Mouse (Mus musculus): Measurements from ENCODE around the gene Sec61a2. TPM values are rescaled to one million over a fixed set of nuclear protein-coding genes. Genes with fewer than 3 reads are reported as not detected.
A peak's percentile ranks its signal among the peaks of the same experiment; 100 is the strongest.

Gene Sec61a2
- 60.6 and 62.7 TPM in 2 replicates for polyA plus RNA-seq (2015; fragmentation: Nextera tagmentation; extraction: Ambion mirVana)

DNA sequence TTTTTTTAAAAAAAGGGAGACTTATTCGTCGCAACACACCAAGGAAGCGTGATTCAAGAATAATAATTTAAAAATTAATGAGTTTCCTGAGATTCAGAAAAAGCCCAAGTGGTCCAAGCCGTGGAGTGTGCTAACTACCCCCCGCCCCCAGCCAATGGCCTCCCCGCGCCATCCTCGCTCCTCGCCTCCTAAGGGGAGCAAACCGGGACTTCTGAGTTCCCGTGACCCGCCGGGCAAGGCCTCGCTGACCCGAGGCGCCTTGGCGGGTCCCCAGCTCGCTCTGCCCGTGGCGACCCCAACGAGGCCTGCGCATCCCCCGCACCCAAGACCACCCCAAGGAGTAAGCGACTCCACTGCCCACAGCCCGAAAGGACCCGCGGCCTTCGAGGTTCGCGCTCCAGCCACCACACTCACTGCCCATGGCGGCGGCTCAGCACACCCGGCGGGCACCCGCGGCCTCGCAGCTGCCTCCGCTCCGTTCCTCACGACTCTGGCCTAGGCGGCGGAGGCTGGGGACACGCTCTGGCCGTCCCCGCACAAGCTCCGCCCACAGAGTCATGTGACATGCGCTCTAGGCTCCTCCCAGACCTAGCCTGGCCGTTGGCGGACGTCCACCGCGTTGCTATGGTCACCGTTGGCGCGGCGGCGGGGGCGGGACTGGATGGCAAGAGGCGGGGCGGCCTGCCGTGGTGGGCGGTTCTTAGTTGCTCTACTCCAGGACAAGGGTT, at the start of gene Sec61a2:
Gene Sec61a2 (minus strand): TSS at position 590 of the 728 bp plus-strand sequence.
- H3K4me3 ChIP-seq: peak within 1 kb of the TSS; percentile 94
- peaks cover 19% of the 10 kb centered on the region for H3K36me3 ChIP-seq
- no peaks in the 10 kb centered on the region for H3K9me3 ChIP-seq
- WGBS: under 1% methylated on average over 62 of the region's 62 CpGs
- H3K27ac ChIP-seq: peak within 1 kb of the TSS; percentile 90
- ATAC-seq (ENCODE audit: borderline replicate concordance, extremely low read depth, low FRiP score, low TSS enrichment): peak; percentile 99
- H3K4me1 ChIP-seq: peaks cover 14% of the 10 kb centered on the region; the same call in 1 of the 2 replicates
- H3K9ac ChIP-seq: peak within 1 kb of the TSS; percentile 99
- peak within 1 kb of the TSS; percentile 73 for H3K4me2 ChIP-seq
- no peaks in the 10 kb centered on the region for H3K27me3 ChIP-seq

- 36% methylated on average over 4 of the region's 4 CpGs for WGBS
- no peaks in the 10 kb centered on the region for H3K27me3 ChIP-seq
- H3K9me3 ChIP-seq: no peaks in the 10 kb centered on the region
- ATAC-seq (ENCODE audit: borderline replicate concordance, extremely low read depth, low FRiP score, low TSS enrichment): no peak
- peak overlapping the region; percentile 56; the same call in 1 of the 2 replicates for H3K9ac ChIP-seq
- no peaks in the 10 kb centered on the region for H3K4me1 ChIP-seq
- H3K4me3 ChIP-seq: peak overlapping the region; percentile 53
- H3K36me3 ChIP-seq: no peaks in the 10 kb centered on the region
- peak overlapping the region; percentile 93 for H3K4me2 ChIP-seq
- H3K27ac ChIP-seq: no peak overlapping the region
Measured at GRCm38 (mm10) chr2:5943071-5943470, 47.8 kb upstream of the Sec61a2 start.

GRCm38 (mm10) chr2:5942416-5943032, 47.3 kb upstream of the Sec61a2 start, which contains the start of gene Dhtkd1:
Dhtkd1 (minus strand) TSS chr2:5942792.
- H3K9me3 ChIP-seq: no peaks in the 10 kb centered on the region
- no peaks in the 10 kb centered on the region for H3K4me1 ChIP-seq
- no peak within 1 kb of the TSS for H3K27ac ChIP-seq
- H3K9ac ChIP-seq: peak within 1 kb of the TSS; percentile 56
- no peaks in the 10 kb centered on the region for H3K36me3 ChIP-seq
- H3K4me2 ChIP-seq: peak within 1 kb of the TSS; percentile 93
- under 1% methylated on average over 36 of the region's 36 CpGs for whole genome bisulfite sequencing
- H3K4me3 ChIP-seq: peak within 1 kb of the TSS; percentile 53
- H3K27me3 ChIP-seq: no peaks in the 10 kb centered on the region
- ATAC-seq (ENCODE audit: borderline replicate concordance, extremely low read depth, low FRiP score, low TSS enrichment): peak; percentile 92

DNA sequence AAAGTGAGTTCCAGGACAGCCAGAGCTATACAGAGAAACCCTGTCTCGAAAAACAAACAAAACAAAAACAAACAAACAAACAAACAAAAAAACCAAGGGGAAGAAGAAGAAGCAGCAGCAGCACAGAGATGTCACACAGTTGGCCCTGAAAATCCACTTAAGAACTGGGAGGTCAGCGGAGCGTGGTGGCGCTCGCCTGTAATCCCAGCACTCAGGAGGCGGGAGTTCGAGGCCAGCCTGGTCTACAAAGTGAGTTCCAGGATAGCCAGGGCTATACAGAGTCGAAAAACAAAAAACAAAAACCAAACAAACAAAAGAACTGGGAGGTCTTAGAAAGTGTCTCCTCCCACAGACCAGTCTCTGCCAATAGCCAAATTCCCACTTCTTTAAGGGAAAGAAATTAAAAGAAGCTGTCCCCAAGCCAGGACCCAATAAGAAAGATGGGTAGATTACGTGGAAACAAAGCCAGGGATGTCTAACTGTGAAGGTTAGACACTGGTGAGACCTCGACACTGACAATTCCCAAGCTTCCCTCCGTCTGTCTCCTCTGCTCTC, 46.7 kb upstream of the Sec61a2 start:
- H3K9me3 ChIP-seq: no peaks in the 10 kb centered on the region
- no peaks in the 10 kb centered on the region for H3K4me1 ChIP-seq
- H3K27me3 ChIP-seq: no peaks in the 10 kb centered on the region
- no peak overlapping the region for H3K27ac ChIP-seq
- no peak for ATAC-seq (ENCODE audit: borderline replicate concordance, extremely low read depth, low FRiP score, low TSS enrichment)
- no peaks in the 10 kb centered on the region for H3K36me3 ChIP-seq
- peak overlapping the region; percentile 53 for H3K4me3 ChIP-seq
- H3K9ac ChIP-seq: peak overlapping the region; percentile 56
- WGBS: 56% methylated on average over 11 of the region's 11 CpGs
- H3K4me2 ChIP-seq: peak overlapping the region; percentile 93

GRCm38 (mm10) chr2:5940936-5941335, 45.7 kb upstream of the Sec61a2 start:
- Histone ChIP-seq H3K27ac (no peak overlapping the region), H3K4me2 (no peak overlapping the region), H3K4me1 (no peaks in the 10 kb centered on the region), H3K36me3 (no peaks in the 10 kb centered on the region), H3K9ac (no peak overlapping the region), H3K27me3 (no peaks in the 10 kb centered on the region), H3K4me3 (no peak overlapping the region), H3K9me3 (no peaks in the 10 kb centered on the region)
- no peak for ATAC-seq (ENCODE audit: borderline replicate concordance, extremely low read depth, low FRiP score, low TSS enrichment)
- WGBS: 91% methylated on average over 9 of the region's 9 CpGs

DNA sequence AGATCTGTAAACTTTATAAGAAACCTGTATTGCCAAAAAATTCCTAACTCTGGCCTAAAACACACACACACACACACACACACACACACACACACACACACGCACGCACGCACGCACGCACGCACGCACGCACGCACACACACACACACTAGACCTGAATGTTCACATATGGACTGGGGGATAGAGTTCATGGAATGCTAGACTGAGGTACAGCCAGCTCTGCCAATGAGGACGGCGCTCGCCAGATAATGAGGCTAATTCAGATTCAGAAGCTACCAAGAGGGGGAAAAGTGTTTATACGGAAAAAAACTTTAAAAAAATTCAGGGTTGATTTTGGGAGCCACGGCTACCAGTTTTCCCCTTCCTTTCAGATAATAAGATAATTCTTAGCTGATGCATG, 44.7 kb upstream of the Sec61a2 start:
- 84% methylated on average over 12 of the region's 14 CpGs for WGBS
- Histone ChIP-seq H3K4me1 (no peaks in the 10 kb centered on the region), H3K27me3 (no peaks in the 10 kb centered on the region), H3K9me3 (no peaks in the 10 kb centered on the region), H3K27ac (no peak overlapping the region), H3K4me2 (no peak overlapping the region), H3K4me3 (no peak overlapping the region), H3K36me3 (no peaks in the 10 kb centered on the region), H3K9ac (no peak overlapping the region)
- no peak for ATAC-seq (ENCODE audit: borderline replicate concordance, extremely low read depth, low FRiP score, low TSS enrichment)

GRCm38 (mm10) chr2:5939319-5939718, 44.1 kb upstream of the Sec61a2 start:
- Histone ChIP-seq H3K4me3 (no peak overlapping the region), H3K4me2 (no peak overlapping the region), H3K9ac (no peak overlapping the region), H3K9me3 (no peaks in the 10 kb centered on the region), H3K4me1 (no peaks in the 10 kb centered on the region), H3K27ac (no peak overlapping the region), H3K27me3 (no peaks in the 10 kb centered on the region), H3K36me3 (no peaks in the 10 kb centered on the region)
- WGBS: 74% methylated on average over 3 of the region's 3 CpGs
- ATAC-seq (ENCODE audit: borderline replicate concordance, extremely low read depth, low FRiP score, low TSS enrichment): no peak

DNA sequence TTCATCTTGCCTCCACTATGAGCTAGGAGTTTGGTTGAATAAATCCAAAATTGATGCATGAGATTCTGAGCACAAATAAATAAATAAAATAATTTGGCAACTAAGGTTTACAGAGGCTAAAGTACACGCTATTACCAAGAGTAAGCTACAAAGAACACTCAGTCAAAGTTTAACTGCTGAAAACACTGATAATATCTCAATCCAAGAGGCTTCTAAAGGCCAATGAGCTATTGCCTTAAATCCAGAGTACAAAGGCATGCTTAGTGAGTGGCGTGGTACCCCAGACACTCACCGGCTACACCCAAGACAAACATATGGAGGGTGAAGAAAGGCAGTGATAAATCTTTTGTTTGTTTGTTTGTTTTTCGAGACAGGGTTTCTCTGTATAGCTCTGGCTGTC, 41.3 kb upstream of the Sec61a2 start:
- no peaks in the 10 kb centered on the region for H3K4me1 ChIP-seq
- no peak overlapping the region for H3K9ac ChIP-seq
- H3K9me3 ChIP-seq: no peaks in the 10 kb centered on the region
- 70% methylated on average over 4 of the region's 4 CpGs for WGBS
- H3K27ac ChIP-seq: no peak overlapping the region
- H3K36me3 ChIP-seq: no peaks in the 10 kb centered on the region
- H3K4me2 ChIP-seq: no peak overlapping the region
- H3K27me3 ChIP-seq: no peaks in the 10 kb centered on the region
- H3K4me3 ChIP-seq: no peak overlapping the region
- ATAC-seq (ENCODE audit: borderline replicate concordance, extremely low read depth, low FRiP score, low TSS enrichment): no peak

DNA sequence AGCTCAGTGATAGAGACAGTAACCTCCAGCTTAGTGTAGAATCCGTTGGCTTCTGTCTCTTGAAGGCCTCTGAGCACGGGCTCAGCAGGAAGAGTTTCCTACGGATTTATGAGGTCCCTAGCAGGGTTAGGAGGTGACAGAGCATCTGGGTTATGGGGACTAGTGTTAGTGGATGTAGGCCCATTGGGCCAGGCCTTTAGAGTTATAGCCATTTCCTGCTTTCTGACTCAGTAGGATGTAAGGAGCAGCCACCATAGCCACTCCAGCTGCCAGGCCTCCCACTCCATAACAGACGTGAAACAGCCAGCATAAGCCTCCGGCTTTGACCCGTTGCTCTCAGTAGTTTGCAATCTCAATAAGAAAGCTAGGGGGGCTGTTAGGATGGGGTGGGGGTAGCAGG, 40.8 kb upstream of the Sec61a2 start:
- no peak overlapping the region for H3K27ac ChIP-seq
- H3K4me1 ChIP-seq: no peaks in the 10 kb centered on the region
- no peaks in the 10 kb centered on the region for H3K36me3 ChIP-seq
- no peaks in the 10 kb centered on the region for H3K27me3 ChIP-seq
- H3K9ac ChIP-seq: no peak overlapping the region
- H3K4me3 ChIP-seq: no peak overlapping the region
- H3K9me3 ChIP-seq: no peaks in the 10 kb centered on the region
- ATAC-seq (ENCODE audit: borderline replicate concordance, extremely low read depth, low FRiP score, low TSS enrichment): no peak
- H3K4me2 ChIP-seq: no peak overlapping the region
- 58% methylated on average over 6 of the region's 6 CpGs for WGBS

GRCm38 (mm10) chr2:5934936-5935335, 39.7 kb upstream of the Sec61a2 start:
- Histone ChIP-seq H3K27ac (no peak overlapping the region), H3K27me3 (no peaks in the 10 kb centered on the region), H3K36me3 (no peaks in the 10 kb centered on the region), H3K9me3 (no peaks in the 10 kb centered on the region), H3K4me3 (no peak overlapping the region), H3K9ac (no peak overlapping the region), H3K4me2 (no peak overlapping the region), H3K4me1 (no peaks in the 10 kb centered on the region)
- WGBS: 89% methylated on average over 3 of the region's 3 CpGs
- no peak for ATAC-seq (ENCODE audit: borderline replicate concordance, extremely low read depth, low FRiP score, low TSS enrichment)

DNA sequence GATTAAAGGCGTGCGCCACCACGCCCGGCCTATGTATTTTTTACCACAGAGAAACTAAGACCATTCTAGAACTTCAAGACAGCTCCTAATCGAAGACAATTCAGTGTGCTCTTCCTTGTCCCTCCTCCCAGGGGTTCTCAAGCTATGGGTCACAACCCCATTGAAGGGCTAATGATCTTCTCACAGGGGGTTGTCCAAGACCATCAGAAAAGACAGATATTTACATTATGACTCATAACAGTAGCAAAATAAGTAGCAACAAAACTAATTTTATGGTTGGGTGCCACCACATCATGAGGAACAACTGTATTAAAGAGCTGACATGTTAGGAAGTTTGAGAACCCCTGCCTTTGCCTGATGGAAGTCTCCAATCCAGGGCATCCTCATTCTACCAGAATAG, 36.7 kb upstream of the Sec61a2 start:
- H3K36me3 ChIP-seq: no peaks in the 10 kb centered on the region
- no peak overlapping the region for H3K9ac ChIP-seq
- no peak overlapping the region for H3K4me2 ChIP-seq
- 88% methylated on average over 5 of the region's 5 CpGs for WGBS
- H3K9me3 ChIP-seq: no peaks in the 10 kb centered on the region
- H3K4me1 ChIP-seq: no peaks in the 10 kb centered on the region
- no peak overlapping the region for H3K27ac ChIP-seq
- H3K27me3 ChIP-seq: no peaks in the 10 kb centered on the region
- H3K4me3 ChIP-seq: no peak overlapping the region
- ATAC-seq (ENCODE audit: borderline replicate concordance, extremely low read depth, low FRiP score, low TSS enrichment): no peak
